Mouse (Mus musculus): ENCODE measurements at regions not wholly inside any gene's neighbourhood (a gene's known extent, or its start where the extent isn't known, plus 50 kb on each side); places are given as distances from the start of the nearest gene placed in this dataset.

GRCm38 (mm10) chr15:62246561-62247079 is 1323.8 kb upstream of the A1bg start:
- ATAC-seq (ENCODE audit: insufficient read depth, low FRiP score, low TSS enrichment) = no peak
- Histone ChIP-seq H3K4me2 (ENCODE audit: low read depth) (no peak overlapping the region), H3K36me3 (ENCODE audit: control insufficient read depth, insufficient read depth, low read length) (no peaks in the 10 kb centered on the region), H3K9ac (ENCODE audit: low read length) (no peak overlapping the region), H3K9me3 (ENCODE audit: control insufficient read depth, low read length) (no peaks in the 10 kb centered on the region), H3K4me1 (ENCODE audit: control insufficient read depth, insufficient read depth, low read length) (no peaks in the 10 kb centered on the region), H3K27me3 (ENCODE audit: control insufficient read depth, insufficient read depth, low read length) (no peaks in the 10 kb centered on the region), H3K4me3 (ENCODE audit: low read depth, low read length) (no peak overlapping the region), H3K27ac (ENCODE audit: low read depth, low read length) (no peak overlapping the region)
- no peak for DNase-seq (ENCODE audit: low spot score)
- WGBS = 91% methylated on average over 4 of the region's 4 CpGs

- no peaks in the 10 kb centered on the region for H3K36me3 ChIP-seq (ENCODE audit: control insufficient read depth, insufficient read depth, low read length)
- H3K4me1 ChIP-seq (ENCODE audit: control insufficient read depth, insufficient read depth, low read length) = no peaks in the 10 kb centered on the region
- DNase-seq (ENCODE audit: low spot score) (no peak), ATAC-seq (ENCODE audit: insufficient read depth, low FRiP score, low TSS enrichment) (no peak)
- 89% methylated on average over 1 of the region's 1 CpGs for WGBS
- H3K9ac ChIP-seq (ENCODE audit: low read length) = no peak overlapping the region
- no peak overlapping the region for H3K4me2 ChIP-seq (ENCODE audit: low read depth)
- H3K27ac ChIP-seq (ENCODE audit: low read depth, low read length) = no peak overlapping the region
- no peak overlapping the region for H3K4me3 ChIP-seq (ENCODE audit: low read depth, low read length)
- H3K27me3 ChIP-seq (ENCODE audit: control insufficient read depth, insufficient read depth, low read length) = no peaks in the 10 kb centered on the region
- no peaks in the 10 kb centered on the region for H3K9me3 ChIP-seq (ENCODE audit: control insufficient read depth, low read length)
Observed at GRCm38 (mm10) chr15:62245237-62245636, 1322.4 kb upstream of the A1bg start.

- Histone ChIP-seq H3K4me1 (ENCODE audit: control insufficient read depth, insufficient read depth, low read length) (no peaks in the 10 kb centered on the region), H3K9ac (ENCODE audit: low read length) (no peak overlapping the region), H3K27me3 (ENCODE audit: control insufficient read depth, insufficient read depth, low read length) (no peaks in the 10 kb centered on the region), H3K36me3 (ENCODE audit: control insufficient read depth, insufficient read depth, low read length) (no peaks in the 10 kb centered on the region), H3K9me3 (ENCODE audit: control insufficient read depth, low read length) (no peaks in the 10 kb centered on the region), H3K4me2 (ENCODE audit: low read depth) (no peak overlapping the region), H3K4me3 (ENCODE audit: low read depth, low read length) (no peak overlapping the region), H3K27ac (ENCODE audit: low read depth, low read length) (no peak overlapping the region)
- 95% methylated on average over 3 of the region's 3 CpGs for WGBS
- no peak for DNase-seq (ENCODE audit: low spot score)
- ATAC-seq (ENCODE audit: insufficient read depth, low FRiP score, low TSS enrichment) = no peak
Observed at GRCm38 (mm10) chr15:62244819-62245218, 1322.0 kb upstream of the A1bg start.

DNA sequence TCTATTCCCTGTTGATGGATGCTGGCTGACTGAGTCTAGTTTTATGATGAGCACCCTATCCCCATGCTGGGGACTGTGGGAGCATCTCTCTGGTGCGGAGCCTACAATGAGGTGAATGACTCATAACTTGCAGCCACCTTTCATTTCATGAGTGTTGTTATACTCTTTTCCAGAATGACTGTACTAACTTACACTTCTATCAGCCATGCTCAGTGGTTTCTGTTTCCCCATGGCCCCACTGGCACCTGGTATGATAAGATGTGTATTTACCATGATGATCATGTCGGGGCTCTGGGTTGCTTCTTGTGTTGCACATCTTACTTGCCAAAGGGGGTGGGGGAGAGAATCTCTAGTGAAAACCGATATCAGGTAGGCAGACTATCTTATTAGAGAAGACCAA is 1317.2 kb upstream of the A1bg start:
- Histone ChIP-seq H3K27ac (ENCODE audit: low read depth, low read length) (no peak overlapping the region), H3K4me2 (ENCODE audit: low read depth) (no peak overlapping the region), H3K9me3 (ENCODE audit: control insufficient read depth, low read length) (no peaks in the 10 kb centered on the region), H3K36me3 (ENCODE audit: control insufficient read depth, insufficient read depth, low read length) (no peaks in the 10 kb centered on the region), H3K4me1 (ENCODE audit: control insufficient read depth, insufficient read depth, low read length) (no peaks in the 10 kb centered on the region), H3K9ac (ENCODE audit: low read length) (no peak overlapping the region), H3K27me3 (ENCODE audit: control insufficient read depth, insufficient read depth, low read length) (no peaks in the 10 kb centered on the region), H3K4me3 (ENCODE audit: low read depth, low read length) (no peak overlapping the region)
- ATAC-seq (ENCODE audit: insufficient read depth, low FRiP score, low TSS enrichment) (no peak), DNase-seq (ENCODE audit: low spot score) (no peak)
- WGBS = 93% methylated on average over 3 of the region's 3 CpGs

DNA sequence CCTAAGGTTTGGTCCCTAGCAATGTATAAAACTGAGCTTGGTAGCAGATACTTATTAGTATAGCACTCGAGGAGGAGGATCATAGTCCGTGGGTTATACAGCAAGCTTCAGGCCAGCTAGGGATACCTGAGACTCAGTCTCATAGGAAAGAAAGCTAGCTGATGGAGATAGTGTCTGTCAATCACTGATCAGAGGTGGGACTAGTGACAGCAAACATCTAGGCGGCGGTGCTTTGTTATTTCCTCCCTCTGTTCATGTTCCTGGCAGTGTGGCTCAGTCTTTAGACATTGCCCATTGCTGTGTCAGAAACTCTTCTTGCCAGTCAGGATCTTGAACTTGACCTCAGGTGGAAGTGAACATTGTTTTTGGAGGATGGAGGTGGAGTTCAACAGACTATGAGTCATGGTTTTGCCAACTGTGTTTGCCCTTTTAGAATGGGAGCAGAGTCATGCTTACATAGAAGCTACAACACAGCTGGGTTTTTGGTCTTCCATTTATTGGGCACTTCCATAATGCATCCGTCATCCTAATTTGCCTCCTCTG is 1315.8 kb upstream of the A1bg start:
- no peak for ATAC-seq (ENCODE audit: insufficient read depth, low FRiP score, low TSS enrichment)
- Histone ChIP-seq H3K27ac (ENCODE audit: low read depth, low read length) (no peak overlapping the region), H3K9ac (ENCODE audit: low read length) (no peak overlapping the region), H3K27me3 (ENCODE audit: control insufficient read depth, insufficient read depth, low read length) (no peaks in the 10 kb centered on the region), H3K36me3 (ENCODE audit: control insufficient read depth, insufficient read depth, low read length) (no peaks in the 10 kb centered on the region), H3K4me3 (ENCODE audit: low read depth, low read length) (no peak overlapping the region), H3K4me1 (ENCODE audit: control insufficient read depth, insufficient read depth, low read length) (no peaks in the 10 kb centered on the region), H3K4me2 (ENCODE audit: low read depth) (no peak overlapping the region), H3K9me3 (ENCODE audit: control insufficient read depth, low read length) (no peaks in the 10 kb centered on the region)
- no peak for DNase-seq (ENCODE audit: low spot score)
- WGBS = 90% methylated on average over 5 of the region's 5 CpGs

DNA sequence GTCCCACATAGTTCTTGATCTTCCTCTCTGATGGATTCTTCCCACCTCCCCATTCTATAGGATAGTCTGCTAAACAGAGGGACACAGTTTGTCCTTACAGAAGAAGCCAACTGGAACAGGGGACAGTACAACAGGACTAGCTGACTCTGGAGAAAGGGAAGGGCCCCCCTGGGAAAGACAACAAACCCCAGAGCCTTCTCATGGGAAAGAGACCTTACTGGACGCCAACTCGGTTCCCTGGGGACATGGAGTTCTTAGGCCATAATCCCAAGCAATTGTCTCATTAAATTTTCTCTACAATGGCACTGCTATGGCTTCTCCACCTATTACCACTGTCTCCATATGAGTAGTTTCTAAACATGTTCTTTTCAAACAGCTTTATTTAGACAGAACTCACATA is 1313.2 kb upstream of the A1bg start:
- WGBS = 76% methylated on average over 2 of the region's 2 CpGs
- ATAC-seq (ENCODE audit: insufficient read depth, low FRiP score, low TSS enrichment) (no peak), DNase-seq (ENCODE audit: low spot score) (no peak)
- Histone ChIP-seq H3K9me3 (ENCODE audit: control insufficient read depth, low read length) (no peaks in the 10 kb centered on the region), H3K4me1 (ENCODE audit: control insufficient read depth, insufficient read depth, low read length) (no peaks in the 10 kb centered on the region), H3K27ac (ENCODE audit: low read depth, low read length) (no peak overlapping the region), H3K4me3 (ENCODE audit: low read depth, low read length) (no peak overlapping the region), H3K9ac (ENCODE audit: low read length) (no peak overlapping the region), H3K36me3 (ENCODE audit: control insufficient read depth, insufficient read depth, low read length) (no peaks in the 10 kb centered on the region), H3K4me2 (ENCODE audit: low read depth) (no peak overlapping the region), H3K27me3 (ENCODE audit: control insufficient read depth, insufficient read depth, low read length) (no peaks in the 10 kb centered on the region)

GRCm38 (mm10) chr15:62234182-62234760 is 1311.5 kb upstream of the A1bg start:
- 94% methylated on average over 4 of the region's 4 CpGs for WGBS
- H3K36me3 ChIP-seq (ENCODE audit: control insufficient read depth, insufficient read depth, low read length) = no peaks in the 10 kb centered on the region
- ATAC-seq (ENCODE audit: insufficient read depth, low FRiP score, low TSS enrichment) (no peak), DNase-seq (ENCODE audit: low spot score) (no peak)
- H3K4me3 ChIP-seq (ENCODE audit: low read depth, low read length) = no peak overlapping the region
- no peak overlapping the region for H3K4me2 ChIP-seq (ENCODE audit: low read depth)
- H3K9ac ChIP-seq (ENCODE audit: low read length) = no peak overlapping the region
- no peaks in the 10 kb centered on the region for H3K9me3 ChIP-seq (ENCODE audit: control insufficient read depth, low read length)
- H3K27me3 ChIP-seq (ENCODE audit: control insufficient read depth, insufficient read depth, low read length) = no peaks in the 10 kb centered on the region
- H3K4me1 ChIP-seq (ENCODE audit: control insufficient read depth, insufficient read depth, low read length) = no peaks in the 10 kb centered on the region
- H3K27ac ChIP-seq (ENCODE audit: low read depth, low read length) = no peak overlapping the region

GRCm38 (mm10) chr15:62233154-62233553 is 1310.3 kb upstream of the A1bg start:
- no peak overlapping the region for H3K9ac ChIP-seq (ENCODE audit: low read length)
- ATAC-seq (ENCODE audit: insufficient read depth, low FRiP score, low TSS enrichment) (no peak), DNase-seq (ENCODE audit: low spot score) (no peak)
- no peak overlapping the region for H3K4me3 ChIP-seq (ENCODE audit: low read depth, low read length)
- no peaks in the 10 kb centered on the region for H3K4me1 ChIP-seq (ENCODE audit: control insufficient read depth, insufficient read depth, low read length)
- H3K36me3 ChIP-seq (ENCODE audit: control insufficient read depth, insufficient read depth, low read length) = no peaks in the 10 kb centered on the region
- no peaks in the 10 kb centered on the region for H3K27me3 ChIP-seq (ENCODE audit: control insufficient read depth, insufficient read depth, low read length)
- WGBS = 70% methylated on average over 8 of the region's 8 CpGs
- H3K27ac ChIP-seq (ENCODE audit: low read depth, low read length) = no peak overlapping the region
- no peaks in the 10 kb centered on the region for H3K9me3 ChIP-seq (ENCODE audit: control insufficient read depth, low read length)
- H3K4me2 ChIP-seq (ENCODE audit: low read depth) = no peak overlapping the region

- no peak overlapping the region for H3K9ac ChIP-seq (ENCODE audit: low read length)
- H3K9me3 ChIP-seq (ENCODE audit: control insufficient read depth, low read length) = no peaks in the 10 kb centered on the region
- no peak overlapping the region for H3K4me3 ChIP-seq (ENCODE audit: low read depth, low read length)
- no peak for DNase-seq (ENCODE audit: low spot score)
- H3K4me2 ChIP-seq (ENCODE audit: low read depth) = no peak overlapping the region
- no peaks in the 10 kb centered on the region for H3K36me3 ChIP-seq (ENCODE audit: control insufficient read depth, insufficient read depth, low read length)
- no peaks in the 10 kb centered on the region for H3K4me1 ChIP-seq (ENCODE audit: control insufficient read depth, insufficient read depth, low read length)
- no peaks in the 10 kb centered on the region for H3K27me3 ChIP-seq (ENCODE audit: control insufficient read depth, insufficient read depth, low read length)
- WGBS = 95% methylated on average over 2 of the region's 2 CpGs
- no peak for ATAC-seq (ENCODE audit: insufficient read depth, low FRiP score, low TSS enrichment)
- H3K27ac ChIP-seq (ENCODE audit: low read depth, low read length) = no peak overlapping the region
Observed at GRCm38 (mm10) chr15:62231709-62232108, 1308.9 kb upstream of the A1bg start.
